Mouse (Mus musculus): ENCODE measurements around the gene Pum1.

Gene Pum1

DNA sequence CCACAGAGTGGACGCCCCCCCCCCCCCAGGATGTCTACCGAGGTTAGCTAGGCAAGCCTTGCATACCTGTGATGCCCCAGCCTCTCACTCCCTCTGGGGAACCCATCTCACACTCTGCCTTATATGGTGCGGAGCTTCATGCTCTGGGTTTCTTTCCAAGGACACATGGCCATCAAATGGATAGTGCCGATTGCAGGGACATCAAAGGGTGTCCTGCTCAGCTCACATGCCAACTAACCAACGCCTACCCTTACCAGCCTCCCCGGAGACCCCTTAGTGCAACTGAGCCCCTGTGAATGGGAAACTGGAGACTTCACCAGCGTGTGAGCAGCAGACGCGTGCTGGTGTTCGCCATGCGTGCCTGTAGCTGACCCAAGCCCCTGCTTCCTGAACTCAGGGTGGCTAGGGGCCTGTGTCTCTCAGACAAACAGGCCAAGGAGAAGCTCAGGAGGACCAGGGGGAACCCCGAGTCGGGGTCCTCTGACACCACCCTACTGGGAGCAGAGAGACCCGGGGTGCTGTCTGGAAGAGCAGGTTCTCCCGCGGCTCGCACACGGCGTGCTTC, 128.8 kb downstream of the Pum1 start:
- peak; percentile 25 for DNase-seq (ENCODE audit: low read depth, low spot score)

DNA sequence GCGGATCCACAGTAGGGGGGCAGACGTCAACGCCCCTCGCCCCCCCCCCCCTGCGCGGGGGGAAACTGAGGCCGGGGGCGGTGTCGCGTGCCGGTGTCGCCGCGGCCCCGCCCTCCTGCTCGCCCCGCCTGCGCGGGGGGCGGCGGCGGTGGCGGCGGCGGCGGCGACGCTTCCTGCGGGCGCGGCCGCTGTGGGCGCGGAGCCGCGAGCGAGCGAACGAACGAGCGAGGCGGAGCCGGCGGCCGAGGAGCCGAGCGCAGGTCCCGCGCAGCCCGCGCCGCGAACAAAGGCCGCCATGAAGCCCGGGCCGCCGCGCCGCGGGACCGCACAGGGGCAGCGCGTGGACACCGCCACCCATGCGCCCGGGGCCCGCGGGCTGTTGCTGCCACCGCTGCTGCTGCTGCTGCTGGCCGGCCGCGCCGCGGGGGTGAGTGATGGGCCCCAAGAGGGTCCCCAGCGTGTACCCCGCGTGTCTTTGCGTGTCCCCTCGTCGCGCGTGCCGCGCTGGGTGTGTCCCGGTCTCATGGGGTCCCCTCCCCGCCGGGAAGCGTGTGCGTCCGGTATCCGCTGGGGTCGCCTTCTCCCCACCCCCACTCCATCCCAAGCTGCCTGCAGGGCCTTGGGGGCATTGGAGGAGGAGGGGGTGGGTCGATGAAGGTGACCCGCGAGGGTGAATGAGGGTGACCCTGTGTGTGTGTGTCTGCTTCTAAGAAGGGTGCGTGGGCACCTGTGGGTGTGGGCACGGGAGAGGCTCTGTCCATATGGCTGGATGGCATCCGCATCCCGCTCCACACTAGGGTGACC, 129.5 kb downstream of the Pum1 start, which contains the start of gene Sdc3:
Sdc3 (plus strand) TSS at position 162 of the 804 bp plus-strand sequence.
- peak; percentile 57 for DNase-seq (ENCODE audit: low read depth, low spot score)

DNA sequence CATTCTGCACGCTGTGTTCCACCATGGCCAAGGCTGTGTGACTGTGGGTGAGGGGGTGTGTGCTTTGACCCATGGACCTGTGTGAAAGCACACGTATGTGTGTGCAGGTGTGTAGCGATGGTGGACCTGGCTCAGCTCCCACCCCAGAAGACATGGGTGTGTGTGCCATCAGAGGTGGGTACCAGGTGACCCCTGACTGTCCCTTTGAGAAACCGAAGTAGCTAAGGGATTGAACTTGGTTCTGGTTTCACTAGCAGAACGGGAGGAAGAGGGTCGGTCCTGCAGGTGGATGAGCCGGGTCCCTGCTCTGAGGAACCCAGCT, 130.0 kb downstream of the Pum1 start:
- DNase-seq (ENCODE audit: low read depth, low spot score) = no peak

DNA sequence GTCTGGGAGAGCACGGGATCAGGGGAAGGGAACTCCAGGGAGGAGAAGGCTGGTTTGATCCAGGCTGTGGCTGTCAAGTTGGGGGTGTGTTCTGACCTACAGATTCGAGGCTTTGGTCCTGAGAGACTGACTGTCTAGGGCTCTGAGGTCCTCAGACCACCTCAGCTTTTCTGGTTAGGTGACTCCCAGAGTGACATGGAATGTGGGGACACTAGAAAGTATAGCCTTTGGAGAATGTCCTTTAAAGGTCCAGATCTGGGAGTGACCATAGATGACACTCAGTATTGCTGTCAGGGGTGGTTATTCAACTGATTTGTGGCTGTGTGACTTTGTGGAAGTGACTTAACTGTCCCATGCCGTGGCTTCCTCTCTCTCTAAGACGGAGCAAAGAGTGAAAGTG, 131.7 kb downstream of the Pum1 start:
- DNase-seq (ENCODE audit: low read depth, low spot score) = no peak

DNA sequence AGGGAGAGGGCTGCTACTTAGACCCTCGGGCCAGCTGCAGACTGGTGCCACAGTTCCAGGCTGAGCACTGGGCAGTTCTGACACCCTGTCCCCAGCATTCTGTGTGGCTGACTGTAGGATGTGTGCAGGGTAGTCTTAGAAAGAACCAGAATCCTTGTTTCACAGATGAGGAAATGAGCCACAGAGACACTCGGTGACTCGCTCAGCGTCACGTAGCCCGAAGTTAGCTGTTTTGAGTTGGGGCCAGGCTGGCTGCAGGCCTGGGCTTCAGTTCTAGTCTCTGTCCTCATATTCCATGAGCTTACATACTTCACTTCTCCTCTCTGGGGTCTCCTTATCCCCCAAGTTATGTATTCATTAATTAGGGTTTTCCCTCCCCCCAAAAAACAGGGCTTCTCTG, 132.8 kb downstream of the Pum1 start:
- DNase-seq (ENCODE audit: low read depth, low spot score) = no peak

DNA sequence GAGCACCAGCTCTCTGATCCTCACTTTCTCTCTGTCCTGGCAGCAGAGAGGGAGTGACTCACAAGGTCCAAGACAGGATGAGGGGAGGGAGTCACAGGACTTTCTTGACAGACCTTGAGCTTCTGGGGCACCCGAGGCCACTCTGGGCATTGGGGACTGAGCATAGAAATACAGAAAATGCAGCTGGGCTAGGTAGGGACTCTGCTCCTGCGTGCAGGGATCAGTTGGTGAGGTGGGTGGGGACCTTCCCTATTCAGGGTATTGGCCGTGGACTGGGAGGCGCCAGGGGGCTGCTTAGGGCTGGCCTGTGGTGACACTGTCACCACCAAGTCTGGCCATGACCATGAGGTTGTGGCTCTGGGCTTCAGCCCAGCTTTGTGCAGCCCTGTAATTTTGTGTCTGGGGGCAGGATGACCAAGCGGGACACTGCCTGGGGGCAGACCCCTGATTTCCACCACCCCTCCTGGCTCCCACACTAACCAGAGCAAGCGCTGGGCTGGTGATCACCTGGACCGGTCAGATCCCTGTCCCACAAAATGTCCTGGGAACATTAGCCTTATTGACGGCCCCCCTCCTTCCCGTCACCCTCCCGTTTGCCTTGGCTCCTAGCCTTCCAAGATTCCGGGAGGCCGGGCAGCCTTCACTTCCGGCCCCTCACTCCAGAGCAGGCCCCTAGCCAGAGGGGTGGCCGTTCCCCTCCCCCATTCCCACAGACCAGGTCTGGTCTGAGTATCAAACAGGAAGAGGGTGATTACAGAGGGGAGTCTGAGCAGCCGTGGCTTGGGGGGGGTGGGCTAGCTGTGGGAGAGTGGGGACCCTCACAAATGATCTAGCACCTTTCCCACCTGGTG, 134.3 kb downstream of the Pum1 start:
- no peak for DNase-seq (ENCODE audit: low read depth, low spot score)

DNA sequence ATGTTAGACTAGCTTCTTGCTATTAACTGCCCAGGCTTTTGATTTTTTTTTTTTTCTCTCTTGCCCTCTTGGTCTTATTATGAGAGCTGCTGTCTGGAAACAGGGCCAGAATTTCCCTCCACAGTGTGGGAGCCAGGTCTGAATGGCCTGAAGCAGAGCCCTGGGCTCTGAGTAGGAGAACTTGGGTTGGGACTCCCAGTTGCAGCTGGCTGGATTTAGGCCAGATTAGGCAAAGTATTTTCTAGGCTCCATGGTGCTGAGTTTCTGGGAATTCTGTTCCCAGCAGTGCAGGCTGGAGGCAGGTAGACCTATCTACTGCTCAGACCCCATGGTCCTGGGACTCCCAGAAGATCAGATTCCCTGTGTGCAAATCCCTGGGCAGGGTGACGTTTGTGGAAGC, 135.3 kb downstream of the Pum1 start:
- no peak for DNase-seq (ENCODE audit: low read depth, low spot score)

DNA sequence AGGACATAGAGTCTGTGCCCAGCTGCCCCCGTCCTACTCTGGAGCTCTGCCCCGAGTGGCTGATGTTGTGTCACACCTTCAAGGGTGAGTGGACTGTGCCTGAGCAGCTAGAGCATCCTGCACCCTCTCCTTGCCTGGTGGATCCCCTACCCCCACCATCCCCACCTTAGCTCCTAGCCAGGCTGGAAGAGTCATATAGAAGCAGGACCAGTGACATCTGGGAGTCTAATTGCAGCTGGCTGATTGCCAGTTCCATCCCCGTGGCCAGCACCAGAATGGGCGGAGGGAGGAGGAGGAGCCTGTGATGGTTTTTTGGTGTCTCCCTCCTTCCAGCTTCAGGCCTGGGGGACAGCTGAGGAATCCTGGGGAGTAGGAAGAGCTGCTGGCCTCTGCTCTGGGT, 136.0 kb downstream of the Pum1 start:
- DNase-seq (ENCODE audit: low read depth, low spot score) = no peak

DNA sequence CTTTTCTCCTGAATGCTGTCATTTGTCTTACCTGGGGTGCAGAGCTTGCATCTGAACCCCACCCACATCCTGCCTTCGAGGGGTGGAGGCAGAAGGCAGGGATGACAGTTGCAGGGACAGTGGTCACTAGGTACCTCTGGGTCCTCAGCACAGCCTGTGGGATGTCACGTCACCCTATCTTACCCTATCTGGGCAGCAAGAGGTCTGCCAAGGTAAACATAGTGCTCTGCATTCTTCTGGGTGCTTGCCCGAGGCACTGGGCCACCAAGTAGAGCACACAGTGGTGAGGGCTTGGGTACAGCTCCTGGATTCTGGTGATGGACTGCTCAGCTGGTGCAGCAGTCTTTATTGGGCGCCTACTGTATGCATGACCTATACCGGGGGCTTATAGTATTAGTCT, 136.5 kb downstream of the Pum1 start:
- no peak for DNase-seq (ENCODE audit: low read depth, low spot score)

DNA sequence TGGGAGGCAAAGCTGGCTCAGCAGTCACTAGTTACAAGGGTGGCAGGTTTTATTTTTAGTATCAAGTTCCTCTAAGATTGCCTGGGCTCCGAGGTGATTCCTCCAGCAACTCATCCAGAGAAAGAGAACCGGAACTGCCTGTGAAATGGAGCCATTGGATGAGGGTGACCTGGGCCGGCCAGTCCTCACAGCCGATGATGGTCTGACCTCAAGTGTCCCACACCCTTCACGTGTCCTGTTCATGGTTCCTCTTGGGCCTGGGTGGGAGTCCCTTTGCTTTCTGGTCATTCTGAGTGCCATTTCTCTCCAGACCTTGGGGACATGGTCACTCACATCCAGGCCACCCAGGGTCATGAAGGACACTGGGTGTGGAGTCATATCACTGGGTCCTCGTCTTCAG, 137.0 kb downstream of the Pum1 start:
- no peak for DNase-seq (ENCODE audit: low read depth, low spot score)

DNA sequence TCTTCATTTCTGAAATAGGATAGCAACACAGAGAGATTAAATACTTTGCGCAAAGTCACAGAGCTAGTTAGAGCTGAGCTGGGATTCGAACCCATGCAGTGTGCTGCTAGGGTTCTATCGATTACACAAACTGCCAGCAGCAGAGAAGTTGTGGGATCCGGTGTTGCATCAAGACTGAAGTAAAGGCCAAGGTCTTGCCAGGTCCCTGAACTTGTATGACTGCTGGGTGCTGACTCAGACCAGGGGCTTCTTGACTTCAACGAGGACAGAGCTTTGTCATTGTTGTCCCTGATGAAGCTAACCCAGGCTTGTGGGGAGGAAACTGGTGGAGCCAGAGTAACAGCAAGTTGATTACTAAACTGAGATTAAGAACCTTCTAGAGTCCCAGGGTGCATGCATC, 138.1 kb downstream of the Pum1 start:
- no peak for DNase-seq (ENCODE audit: low read depth, low spot score)

DNA sequence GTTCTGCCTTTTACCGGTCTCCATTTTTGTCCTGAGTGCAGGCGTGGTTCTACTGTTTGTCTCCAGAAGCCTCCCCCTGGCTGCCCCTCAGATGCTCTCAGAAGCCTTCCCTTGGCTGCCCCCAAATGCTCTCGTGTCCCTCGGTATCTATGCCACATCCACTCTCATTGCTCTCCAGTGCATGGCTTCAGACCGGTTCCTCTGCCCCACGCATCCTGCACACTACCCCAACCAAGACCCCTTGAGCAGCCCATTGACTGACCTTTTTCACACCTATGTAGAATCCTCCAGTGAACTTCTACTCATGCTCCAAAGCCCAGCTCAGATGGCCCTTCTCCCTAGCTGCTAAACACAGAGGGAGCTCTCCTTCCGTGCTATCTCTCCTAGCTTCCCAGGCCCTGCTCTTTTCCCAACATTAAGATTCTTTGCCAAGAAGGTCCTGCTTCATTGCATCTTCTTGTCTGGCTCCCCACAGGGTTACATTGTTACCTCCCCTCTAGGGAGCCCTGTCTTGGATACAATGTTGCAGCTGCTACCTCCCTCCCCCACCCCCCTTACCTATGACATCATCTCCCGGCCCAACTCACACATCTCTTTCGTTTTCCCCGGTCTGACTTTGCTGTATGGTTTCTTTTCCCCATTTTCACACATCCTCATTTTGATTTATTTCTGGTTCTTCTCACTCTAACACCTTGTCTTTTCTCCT, 138.7 kb downstream of the Pum1 start:
- DNase-seq (ENCODE audit: low read depth, low spot score) = peak; percentile 65

DNA sequence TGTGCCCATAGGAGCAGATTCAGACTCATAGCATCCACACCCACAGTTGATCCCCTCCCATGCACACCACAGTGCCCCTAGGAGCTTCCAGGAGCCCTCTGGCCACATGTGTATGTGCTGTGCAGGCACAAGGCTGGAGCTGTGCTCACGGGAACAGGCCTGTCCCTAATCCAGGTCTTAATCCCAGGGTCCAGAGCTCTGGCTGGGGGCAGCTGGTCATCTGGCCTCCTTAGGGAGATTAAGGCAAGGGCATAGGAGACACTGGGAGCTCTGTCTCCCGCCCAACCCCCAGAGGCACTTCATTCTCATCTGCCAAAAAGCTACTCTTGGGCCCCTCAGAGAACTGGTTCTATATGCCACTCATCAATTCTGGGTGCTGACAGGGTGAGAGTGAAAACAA, 140.5 kb downstream of the Pum1 start:
- DNase-seq (ENCODE audit: low read depth, low spot score) = no peak

DNA sequence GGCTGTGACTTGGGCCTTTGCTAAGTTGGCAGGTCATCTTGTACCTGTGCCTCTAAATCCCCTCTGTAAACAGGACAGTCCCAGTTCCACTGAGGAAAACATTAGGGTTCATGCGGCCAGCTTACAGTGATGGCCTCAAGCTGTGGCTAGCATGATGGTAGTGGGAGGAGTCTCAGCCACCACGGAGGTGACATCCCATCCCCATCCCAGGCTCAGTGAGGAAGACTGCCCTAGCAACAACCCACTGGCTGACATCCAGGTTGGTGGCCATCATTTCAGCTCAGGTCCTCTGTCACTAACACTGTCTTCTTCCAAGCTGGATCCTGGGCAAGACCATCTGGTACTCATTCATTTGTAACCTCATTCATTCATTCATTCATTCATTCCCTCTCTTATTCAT, 141.2 kb downstream of the Pum1 start:
- no peak for DNase-seq (ENCODE audit: low read depth, low spot score)

DNA sequence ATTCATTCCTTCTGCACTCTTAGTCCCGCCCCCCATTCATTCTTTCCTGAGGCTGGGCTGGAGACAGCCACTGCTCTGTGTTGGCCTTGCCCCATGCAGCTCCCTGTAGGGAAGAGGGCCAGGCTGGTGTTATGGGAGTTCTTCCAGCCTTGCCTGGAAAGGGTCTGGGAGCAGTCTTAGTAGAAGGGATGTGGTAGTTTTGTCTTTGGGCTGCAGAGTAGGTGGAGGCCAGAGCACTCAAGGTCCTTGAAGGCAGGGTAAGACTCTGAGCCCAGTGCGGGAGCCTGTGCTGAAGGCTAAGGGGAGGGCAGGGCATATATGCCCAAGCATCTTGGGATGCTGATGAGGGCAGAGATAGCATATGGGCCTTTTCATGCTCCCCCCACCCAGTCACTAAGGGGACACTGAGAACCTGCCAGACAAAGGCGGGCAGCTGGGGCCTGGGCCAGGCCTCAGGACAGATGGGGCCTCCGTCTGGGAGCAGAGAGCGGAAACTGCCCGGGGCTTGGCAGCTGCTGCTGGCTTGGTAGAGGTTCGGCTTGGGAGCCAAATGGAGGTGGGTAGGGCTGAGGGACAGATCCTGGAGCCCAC, 141.7 kb downstream of the Pum1 start:
- DNase-seq (ENCODE audit: low read depth, low spot score) = no peak

DNA sequence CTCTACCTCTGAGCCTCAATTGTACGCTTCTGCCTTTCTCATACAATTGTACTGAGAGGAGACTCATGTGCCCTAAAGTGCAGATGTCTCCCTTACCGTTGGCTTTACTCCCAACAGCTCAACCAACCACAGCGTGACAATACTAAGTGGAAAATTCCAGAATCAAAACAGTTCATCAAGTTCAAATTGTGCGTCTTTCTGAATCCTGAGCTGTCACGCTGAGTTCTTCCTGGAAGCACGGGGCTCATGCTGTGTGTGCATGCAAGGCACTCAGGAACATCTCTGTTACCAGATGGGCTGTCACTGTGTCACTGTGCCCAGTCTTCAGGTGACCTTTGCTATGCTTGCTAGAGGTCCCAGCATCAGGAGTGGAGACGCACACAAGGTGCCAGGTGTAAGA, 142.6 kb downstream of the Pum1 start:
- no peak for DNase-seq (ENCODE audit: low read depth, low spot score)

DNA sequence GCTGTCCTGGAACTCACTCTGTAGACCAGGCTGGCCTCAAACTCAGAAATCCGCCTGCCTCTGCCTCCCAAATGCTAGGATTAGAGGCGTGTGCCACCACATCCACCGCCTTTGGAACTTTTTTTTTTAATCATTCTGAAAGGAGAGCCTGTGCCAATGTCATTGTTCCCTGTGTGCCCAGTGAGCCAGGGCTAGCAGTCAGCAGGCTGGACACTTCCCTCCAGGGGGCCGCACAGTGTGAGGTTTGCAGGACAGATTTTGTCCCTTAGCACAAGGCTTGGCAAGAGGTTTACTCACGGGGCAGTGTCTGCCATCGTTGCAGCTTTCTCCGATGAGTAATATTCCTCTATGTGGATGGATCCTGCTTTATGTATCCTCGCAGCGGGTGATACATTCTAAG, 143.6 kb downstream of the Pum1 start:
- no peak for DNase-seq (ENCODE audit: low read depth, low spot score)

DNA sequence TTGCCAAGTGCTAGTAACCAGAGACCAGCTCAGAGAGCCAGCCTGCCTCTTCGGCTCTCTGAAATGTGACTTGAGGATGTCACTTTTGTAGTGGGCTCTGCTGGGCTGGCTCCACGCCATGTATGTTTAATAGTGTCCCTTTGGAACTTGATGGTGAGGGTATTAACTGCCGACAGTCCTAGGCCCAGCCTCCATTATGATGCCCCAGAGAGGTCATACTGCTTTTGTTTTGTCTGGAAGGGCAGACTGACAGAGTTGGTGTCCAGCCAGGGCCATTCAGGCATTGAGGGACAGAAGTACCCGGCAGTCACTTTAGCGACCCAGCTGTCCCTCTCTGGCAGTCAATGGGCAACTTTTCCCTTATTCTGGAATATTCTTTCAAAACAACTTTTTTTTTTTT, 146.7 kb downstream of the Pum1 start:
- DNase-seq (ENCODE audit: low read depth, low spot score) = no peak

DNA sequence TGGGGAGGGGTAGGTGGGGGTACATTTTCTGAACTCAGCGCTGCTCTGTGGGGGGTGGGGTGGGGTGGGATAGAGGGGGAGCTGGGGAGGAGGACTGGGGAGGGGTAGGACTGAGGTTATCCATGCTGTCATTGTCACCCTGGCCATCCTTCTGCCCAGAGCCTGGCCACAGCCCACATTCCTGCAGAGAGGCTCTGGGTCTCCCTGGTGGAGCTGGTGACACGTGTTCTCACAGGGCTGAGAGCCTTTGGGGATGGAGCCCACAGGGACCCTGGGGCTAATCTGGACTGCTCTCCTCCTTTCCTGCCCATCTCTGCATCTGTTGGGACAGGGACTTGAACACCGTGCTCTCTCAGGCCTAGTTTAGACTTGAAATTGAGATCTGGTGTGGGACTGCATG, 147.7 kb downstream of the Pum1 start:
- no peak for DNase-seq (ENCODE audit: low read depth, low spot score)

DNA sequence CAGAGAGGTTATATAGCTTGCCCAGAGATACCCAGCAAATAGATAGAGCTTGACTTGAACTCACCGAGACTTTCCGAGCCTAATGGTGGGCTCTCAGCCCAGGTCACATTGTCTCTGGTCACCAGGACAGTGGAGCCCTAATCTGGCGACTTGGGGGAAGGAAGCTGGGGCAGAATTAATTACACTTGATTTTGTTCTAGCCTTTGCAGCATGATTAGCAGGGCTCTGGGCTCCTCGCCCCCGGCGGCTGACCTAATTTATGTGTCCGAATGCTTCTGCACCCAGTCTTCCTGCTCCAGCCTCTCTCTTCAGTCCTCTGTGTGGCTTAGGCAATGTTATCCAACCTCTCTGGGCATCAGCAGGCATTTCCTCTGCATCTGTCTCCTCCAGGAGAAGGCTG, 148.3 kb downstream of the Pum1 start:
- no peak for DNase-seq (ENCODE audit: low read depth, low spot score)

DNA sequence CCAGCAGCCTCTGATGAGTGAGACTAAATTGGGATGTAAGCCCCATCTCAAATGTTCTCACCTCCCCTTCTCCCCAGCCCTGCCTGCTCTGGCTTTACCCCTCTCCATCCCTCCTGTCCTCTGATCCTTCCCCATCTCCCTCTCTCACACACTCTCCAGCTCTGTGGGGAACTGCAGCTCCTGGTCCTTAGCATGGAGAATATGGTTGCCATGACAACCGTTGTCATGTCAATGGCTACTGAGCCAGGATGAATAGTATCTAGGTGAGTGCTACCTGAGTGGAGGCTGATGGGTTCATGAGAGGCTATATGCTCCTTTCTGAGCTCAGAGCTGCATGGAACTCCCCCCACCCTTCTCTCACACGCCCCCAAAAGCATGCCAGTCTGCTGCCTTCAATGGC, 150.8 kb downstream of the Pum1 start:
- DNase-seq (ENCODE audit: low read depth, low spot score) = no peak

Measured in CD4-positive helper T cell, adult 2 months (primary cell).